Mouse (Mus musculus) heart, postnatal 36 days (tissue): ENCODE results near the gene Prdm16. TPM values are rescaled to one million over a fixed set of nuclear protein-coding genes. Genes with fewer than 3 reads are reported as not detected.

ENCODE experiments used
- DNase-seq, 2 experiments: peaks; one replicate each; pipeline ENCODE4 v3.0.0; 2021 to 2022
- intact Hi-C: fragments of 180-260 bp; cut with DNase I; formaldehyde crosslinking; loops from one replicate; pipeline ENCODE4 v1.15.1; 2025
- total RNA-seq, 2 experiments: library from RNA; stranded (reverse); gene quantifications; 2 replicates each; pipeline ENCODE4 v1.2.3; 2021

Gene Prdm16
- total RNA-seq: 10 to 100 TPM; 11.7 to 13.8 TPM

- DNase-seq: peak; percentile 48 to 72
- intact Hi-C loops: loop anchor here (2.0 to 5.0 kb wide), 2 partner anchors 95 to 308 kb away; no protein-coding TSS in a partner anchor
These were observed at the start of gene Prdm16 for GRCm38 (mm10) chr4:154636721-154637311. Gene Prdm16 (minus strand): TSS chr4:154636873.

GRCm38 (mm10) chr4:154683068-154683752 lies 46.5 kb upstream of the Prdm16 start:
- DNase-seq: no peak
- intact Hi-C loops: no loop called here

GRCm38 (mm10) chr4:154682311-154682710 lies 45.6 kb upstream of the Prdm16 start:
- intact Hi-C loops: no loop called here
- DNase-seq: no peak

GRCm38 (mm10) chr4:154675441-154676000 lies 38.8 kb upstream of the Prdm16 start:
- intact Hi-C loops: no loop called here
- no peak for DNase-seq

GRCm38 (mm10) chr4:154674966-154675365 lies 38.3 kb upstream of the Prdm16 start:
- intact Hi-C loops: loop anchor here (1.0 kb wide), 2 partner anchors 226 to 347 kb away; no protein-coding TSS in a partner anchor
- no peak for DNase-seq

- intact Hi-C loops: loop anchor here (1.0 kb wide), 2 partner anchors 225 to 346 kb away; no protein-coding TSS in a partner anchor
- peak; percentile 56 to 72 for DNase-seq
These were observed 37.9 kb upstream of the Prdm16 start for GRCm38 (mm10) chr4:154674541-154674940.

- intact Hi-C loops: loop anchor here (1.0 kb wide), 2 partner anchors 225 to 346 kb away; no protein-coding TSS in a partner anchor
- no peak for DNase-seq
These were observed 37.3 kb upstream of the Prdm16 start for GRCm38 (mm10) chr4:154673986-154674385.

GRCm38 (mm10) chr4:154672027-154672426 lies 35.4 kb upstream of the Prdm16 start:
- intact Hi-C loops: no loop called here
- no peak for DNase-seq

GRCm38 (mm10) chr4:154671232-154671912 lies 34.7 kb upstream of the Prdm16 start:
- intact Hi-C loops: no loop called here
- DNase-seq: no peak

- intact Hi-C loops: no loop called here
These were observed 31.1 kb upstream of the Prdm16 start, which contains the start of gene Actrt2 for GRCm38 (mm10) chr4:154667767-154668166. Gene Actrt2 (minus strand): TSS chr4:154667867.

GRCm38 (mm10) chr4:154662681-154663215 lies 26.1 kb upstream of the Prdm16 start:
- DNase-seq: no peak
- intact Hi-C loops: no loop called here

More at GRCm38 (mm10) chr4:154667767-154668166, 31.1 kb upstream of the Prdm16 start, which contains the start of gene Actrt2:
- DNase-seq: no peak

- DNase-seq: no peak
- intact Hi-C loops: no loop called here
These were observed 24.6 kb upstream of the Prdm16 start for GRCm38 (mm10) chr4:154661256-154661655.

- intact Hi-C loops: no loop called here
- DNase-seq: no peak
These were observed 23.4 kb upstream of the Prdm16 start for GRCm38 (mm10) chr4:154660025-154660424.

GRCm38 (mm10) chr4:154655134-154655910 lies 18.6 kb upstream of the Prdm16 start:
- DNase-seq: peak; percentile 34 to 41
- intact Hi-C loops: no loop called here

- DNase-seq: no peak
- intact Hi-C loops: no loop called here
These were observed 15.8 kb upstream of the Prdm16 start for GRCm38 (mm10) chr4:154652494-154652893.

- intact Hi-C loops: no loop called here
- DNase-seq: peak; percentile 53 to 72
These were observed 12.5 kb upstream of the Prdm16 start for GRCm38 (mm10) chr4:154649083-154649747.

GRCm38 (mm10) chr4:154642496-154642895 lies 5.8 kb upstream of the Prdm16 start:
- intact Hi-C loops: no loop called here
- no peak for DNase-seq

- intact Hi-C loops: no loop called here
- no peak for DNase-seq
These were observed 4.8 kb upstream of the Prdm16 start for GRCm38 (mm10) chr4:154641296-154642110.
